Mouse (Mus musculus): ENCODE results near the gene Sec16a.

Sec16a gene

DNA sequence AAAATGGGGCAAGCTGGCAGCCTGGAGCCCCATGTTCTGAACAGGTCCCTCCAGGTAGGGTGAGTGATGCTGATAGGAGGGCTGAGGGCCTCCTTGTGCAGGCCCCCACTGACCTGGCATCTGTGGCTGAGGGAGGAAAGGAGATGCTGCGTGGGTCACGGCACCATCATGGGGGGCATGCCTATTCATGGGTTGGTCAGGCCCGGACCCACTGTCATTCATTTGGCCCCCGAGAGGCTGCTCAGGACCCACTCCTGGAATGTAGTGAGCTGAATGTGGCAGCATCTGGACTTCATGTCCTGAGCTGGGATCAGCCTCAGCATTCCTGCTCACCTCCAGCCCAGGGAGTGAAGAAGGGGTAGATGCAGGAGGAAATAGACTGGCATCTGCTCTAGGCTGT is 3.8 kb downstream of the Sec16a start:
- no peak for DNase-seq (ENCODE audit: low spot score in 2 of 2)

DNA sequence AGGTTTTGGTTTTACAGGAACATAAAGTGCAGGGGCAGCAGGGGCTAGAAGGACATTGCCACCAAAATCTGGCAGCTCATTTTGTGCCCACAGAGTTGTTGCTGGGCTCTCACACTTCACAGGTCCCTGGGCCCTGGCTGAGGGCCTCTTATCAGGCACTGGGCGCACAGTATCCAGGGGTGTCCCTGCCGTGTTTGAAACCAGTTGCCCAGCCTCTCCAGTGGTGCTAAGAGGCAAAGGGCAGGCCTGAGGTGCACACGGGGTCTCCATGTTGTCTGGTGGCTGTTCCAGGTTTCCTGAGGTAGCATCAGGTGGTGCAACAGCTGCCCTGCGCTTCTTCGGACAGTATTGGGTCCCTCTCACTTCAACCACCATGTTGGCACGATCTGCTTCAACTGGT is 5.3 kb downstream of the Sec16a start:
- no peak for DNase-seq (ENCODE audit: low spot score in 2 of 2)

DNA sequence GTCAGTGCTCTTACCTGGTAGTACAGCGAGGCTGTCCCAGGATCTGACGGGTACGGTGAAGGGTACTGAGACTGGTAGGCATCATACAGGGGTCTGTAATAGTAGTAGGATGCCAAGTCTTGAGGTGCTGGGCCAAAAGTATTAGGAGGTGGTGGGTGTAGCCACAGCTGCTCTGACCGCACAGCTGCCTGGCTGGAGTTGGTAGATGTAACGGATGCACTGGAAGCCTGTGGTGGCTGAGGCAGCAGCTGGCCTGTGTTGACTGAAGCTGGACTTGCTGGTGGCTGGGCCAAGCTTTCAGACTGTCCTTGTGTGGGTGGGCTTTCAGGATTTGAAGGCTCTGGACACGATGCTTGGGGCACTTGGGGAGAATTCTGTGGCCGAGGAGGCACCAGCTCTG is 6.6 kb downstream of the Sec16a start:
- no peak for DNase-seq (ENCODE audit: low spot score in 2 of 2)

DNA sequence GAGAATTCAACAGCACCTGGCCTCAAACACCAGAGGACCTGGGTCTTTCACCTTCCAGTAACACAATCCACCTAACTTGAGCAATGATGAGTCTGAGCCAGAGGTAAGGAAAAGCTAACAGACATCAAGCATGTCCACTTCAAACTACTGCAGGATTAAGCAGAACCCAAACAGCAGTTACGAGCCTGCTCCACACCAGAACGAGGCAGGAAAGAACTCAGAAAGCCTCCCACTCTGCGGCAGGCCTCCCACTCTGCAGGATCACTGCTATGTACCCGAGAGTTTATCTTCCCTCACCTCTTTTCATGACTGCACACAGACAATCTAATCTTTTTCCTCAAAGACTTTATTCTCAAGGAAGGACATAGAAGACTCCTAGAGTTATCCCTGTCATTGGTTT is 7.8 kb downstream of the Sec16a start:
- peak in 1 of 2 experiments; percentile 37 for DNase-seq (ENCODE audit: low spot score in 2 of 2)

DNA sequence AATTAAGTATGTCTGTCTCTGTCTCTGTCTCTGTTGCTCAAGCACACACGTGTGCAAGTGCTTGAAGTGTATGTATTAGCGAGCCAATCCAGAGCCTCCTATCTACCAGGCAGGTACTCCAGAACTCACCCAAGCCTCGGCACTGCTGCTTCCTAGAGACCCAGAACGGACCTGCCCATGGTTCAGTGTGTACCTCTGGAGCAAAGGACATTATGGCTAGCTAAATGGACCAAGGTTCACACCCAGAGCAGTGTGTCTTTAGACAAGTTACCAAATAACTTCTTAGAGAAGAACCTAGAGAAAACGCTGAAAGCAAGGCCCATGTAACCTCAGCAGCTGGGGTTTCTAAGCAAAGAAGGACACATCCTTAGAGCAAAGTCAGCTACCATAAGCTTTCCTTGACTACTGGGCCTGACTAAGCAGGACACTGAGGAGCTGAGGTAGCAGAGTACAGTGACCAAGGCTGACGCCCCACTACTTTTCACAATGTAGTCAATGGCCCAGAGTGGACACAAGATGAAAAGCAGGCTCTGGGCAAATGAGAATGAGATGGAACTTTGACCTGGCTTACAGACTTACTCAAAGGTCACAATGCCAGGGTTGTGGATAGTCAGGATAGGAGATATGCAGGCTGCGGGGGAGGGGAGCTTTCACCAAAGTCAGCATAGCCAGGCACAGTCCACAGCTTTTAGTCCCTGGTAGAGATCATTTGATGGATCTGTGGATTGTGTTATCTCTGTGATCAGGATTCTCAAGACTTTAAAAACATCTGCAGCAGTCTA is 10.0 kb downstream of the Sec16a start:
- no peak for DNase-seq (ENCODE audit: low spot score in 2 of 2)

DNA sequence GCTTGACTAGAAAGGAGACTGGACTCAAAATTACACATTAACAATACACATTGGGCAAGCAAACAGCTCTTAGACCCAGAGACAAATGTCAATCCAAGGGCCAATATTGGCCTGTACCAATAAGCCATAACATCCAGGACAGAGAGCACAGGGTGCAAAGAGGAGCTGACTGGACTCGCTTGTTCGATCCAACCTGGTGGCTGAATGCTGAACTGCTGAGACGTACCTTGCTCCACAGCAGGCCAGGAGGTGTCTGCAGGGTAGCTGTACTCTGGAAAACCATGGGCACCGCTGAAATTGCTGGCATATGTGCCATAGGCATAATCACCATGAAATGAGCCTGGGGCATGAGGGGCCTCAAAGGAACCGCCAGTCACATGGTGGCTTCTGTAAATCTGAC is 15.2 kb downstream of the Sec16a start:
- DNase-seq (ENCODE audit: low spot score in 2 of 2), result no peak

DNA sequence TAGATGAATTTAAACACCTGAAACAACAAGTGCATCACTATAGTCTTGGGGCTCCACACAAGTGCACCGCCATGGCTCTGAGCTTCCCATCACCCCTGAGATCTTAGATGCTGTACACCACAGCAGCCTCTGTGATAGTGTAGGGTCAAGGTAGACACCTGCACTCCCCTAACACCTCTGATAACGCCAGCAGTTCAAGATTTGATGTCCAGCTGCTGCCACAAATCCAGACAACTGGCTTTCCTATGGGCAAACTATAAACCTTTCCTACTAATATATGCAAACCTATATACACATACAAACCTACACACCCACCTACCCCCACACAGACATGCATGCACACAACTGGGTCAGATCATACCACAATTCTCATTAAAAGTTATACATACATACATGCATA is 20.5 kb downstream of the Sec16a start:
- DNase-seq (ENCODE audit: low spot score in 2 of 2), result no peak

DNA sequence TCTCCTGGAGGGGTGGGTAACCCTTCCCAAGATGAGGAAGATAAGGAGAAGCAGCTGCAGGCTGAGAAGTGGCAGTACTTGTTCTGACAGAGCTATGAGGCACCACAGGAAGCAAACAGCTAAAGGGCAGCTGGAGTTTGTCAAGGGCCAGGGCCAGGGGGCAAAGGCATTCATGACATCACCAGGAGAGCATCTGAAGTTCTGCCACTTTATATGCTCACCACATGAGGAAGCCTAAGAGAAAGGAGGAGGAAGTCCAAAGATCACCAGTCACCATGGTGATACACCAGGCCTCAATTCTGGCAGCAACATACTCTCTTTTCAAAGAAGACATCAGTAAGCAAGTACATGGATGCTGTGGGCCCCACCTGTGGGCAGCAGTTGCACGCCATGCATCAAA is 21.9 kb downstream of the Sec16a start:
- no peak for DNase-seq (ENCODE audit: low spot score in 2 of 2)

DNA sequence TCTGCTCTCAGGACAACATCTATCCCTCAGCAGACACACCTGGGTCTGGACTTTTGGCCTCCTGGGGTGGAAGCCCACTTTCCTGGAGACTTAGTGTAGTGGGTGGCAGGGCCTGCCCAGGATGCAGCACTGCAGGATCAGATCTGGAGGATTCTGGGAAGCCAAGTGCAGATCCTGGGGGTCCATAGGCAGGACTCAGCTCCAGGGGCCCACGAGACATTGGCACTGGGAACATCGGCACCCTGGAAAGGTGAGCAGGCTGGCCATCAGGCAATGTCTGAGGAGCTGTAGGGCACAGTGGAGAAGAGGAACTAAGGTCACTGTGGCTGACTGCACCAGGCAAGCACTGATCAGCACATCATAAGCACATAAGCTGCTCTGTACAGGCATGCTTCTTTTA is 23.0 kb downstream of the Sec16a start:
- DNase-seq (ENCODE audit: low spot score in 2 of 2), result no peak

DNA sequence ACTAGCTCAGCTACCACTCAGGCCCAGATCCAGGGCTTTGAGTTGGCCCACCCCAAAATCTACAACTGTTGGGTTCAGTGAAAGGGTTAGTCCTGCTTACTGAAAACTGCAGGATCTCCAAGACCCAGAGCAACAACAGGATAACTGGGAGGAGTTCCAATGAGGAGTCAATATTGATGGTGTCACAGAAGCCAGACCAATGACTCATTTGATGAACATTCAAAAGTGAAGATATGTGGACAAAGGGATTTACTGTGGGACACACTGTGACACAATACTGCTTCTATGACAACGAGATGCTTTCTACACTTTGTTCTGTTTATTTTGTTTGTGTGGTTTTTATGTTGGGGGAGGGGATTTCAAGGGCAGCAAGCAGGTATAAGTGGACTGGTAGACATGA is 26.9 kb downstream of the Sec16a start:
- no peak for DNase-seq (ENCODE audit: low spot score in 2 of 2)

DNA sequence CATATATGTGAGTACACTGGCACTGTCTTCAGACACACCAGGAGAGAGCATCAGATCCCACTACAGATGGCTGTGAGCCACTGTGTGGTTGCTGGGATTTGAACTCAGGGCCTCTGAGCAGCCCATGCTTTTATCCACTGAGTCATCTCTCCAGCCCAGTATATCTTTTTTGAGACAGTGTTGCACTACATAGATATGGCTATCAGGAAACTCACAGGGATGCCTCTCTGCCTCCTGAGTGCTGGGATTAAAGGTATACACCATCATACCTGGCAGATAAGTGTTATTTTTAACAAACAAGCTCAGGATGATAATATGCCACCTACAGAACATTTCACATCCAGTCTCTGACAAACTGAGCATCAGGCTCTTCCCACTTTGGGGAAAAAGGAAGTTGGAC is 27.9 kb downstream of the Sec16a start:
- no peak for DNase-seq (ENCODE audit: low spot score in 2 of 2)

DNA sequence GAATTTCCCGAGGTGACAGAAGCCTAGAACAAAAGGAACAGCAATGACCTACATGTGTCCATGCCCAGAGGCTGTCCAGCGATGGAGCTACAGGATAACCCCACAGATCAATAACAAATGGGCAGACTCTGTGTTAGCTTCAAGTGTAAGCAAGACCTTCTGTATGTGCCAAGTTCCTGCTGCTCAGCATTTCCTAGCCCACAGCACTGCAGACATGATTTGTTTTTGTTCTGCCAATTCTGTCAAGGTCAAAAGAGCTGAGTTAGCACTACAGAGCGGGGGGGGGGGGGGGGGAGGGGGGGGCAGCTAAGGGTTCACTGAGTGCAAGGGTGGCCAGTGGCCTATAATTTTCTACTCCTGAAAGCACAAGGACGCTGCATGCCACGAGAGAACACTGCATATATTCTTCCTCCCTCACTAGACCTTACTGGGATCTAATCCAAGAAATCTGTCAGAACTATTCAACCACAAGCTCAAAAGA is 34.0 kb downstream of the Sec16a start:
- no peak for DNase-seq (ENCODE audit: low spot score in 2 of 2)

DNA sequence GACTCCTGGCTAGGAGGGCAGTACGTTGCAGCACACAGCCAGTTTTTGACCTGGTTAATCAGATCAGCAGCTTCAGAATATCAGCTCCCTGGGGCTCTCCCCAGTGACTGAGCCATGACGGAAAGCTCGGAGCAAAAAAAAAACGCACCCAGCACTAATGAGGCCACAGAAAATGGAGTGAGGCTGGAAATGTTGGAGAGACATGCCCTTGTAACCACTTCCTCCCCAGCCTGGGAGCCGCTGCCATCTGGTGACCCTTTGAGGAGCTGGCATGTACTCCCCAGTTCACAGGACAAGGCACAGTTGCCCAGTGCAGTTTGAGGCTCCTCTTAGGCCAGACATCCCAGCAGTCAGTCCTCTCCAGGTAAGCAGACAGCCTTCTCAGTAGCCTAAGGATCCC is 34.9 kb downstream of the Sec16a start:
- no peak for DNase-seq (ENCODE audit: low spot score in 2 of 2)

DNA sequence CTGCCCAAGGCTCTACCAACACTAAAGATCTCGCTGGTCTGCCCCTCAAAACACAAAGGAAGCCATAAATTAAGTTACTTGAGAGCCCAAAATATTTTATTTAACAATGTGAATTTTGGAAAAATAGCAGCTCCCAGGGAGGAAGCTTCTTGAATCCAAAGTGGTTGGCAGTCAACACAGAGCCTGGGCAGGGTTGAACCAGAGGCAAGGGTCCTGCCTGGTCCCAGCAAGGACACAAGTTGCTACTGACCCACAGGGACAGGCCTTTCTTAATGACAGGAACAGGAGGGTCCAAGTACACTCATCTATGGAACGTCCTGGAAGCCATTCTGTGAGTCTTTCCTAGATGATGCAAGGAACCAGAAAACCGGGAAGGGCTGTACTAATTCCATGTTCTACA is 35.7 kb downstream of the Sec16a start:
- DNase-seq (ENCODE audit: low spot score in 2 of 2), result no peak

DNA sequence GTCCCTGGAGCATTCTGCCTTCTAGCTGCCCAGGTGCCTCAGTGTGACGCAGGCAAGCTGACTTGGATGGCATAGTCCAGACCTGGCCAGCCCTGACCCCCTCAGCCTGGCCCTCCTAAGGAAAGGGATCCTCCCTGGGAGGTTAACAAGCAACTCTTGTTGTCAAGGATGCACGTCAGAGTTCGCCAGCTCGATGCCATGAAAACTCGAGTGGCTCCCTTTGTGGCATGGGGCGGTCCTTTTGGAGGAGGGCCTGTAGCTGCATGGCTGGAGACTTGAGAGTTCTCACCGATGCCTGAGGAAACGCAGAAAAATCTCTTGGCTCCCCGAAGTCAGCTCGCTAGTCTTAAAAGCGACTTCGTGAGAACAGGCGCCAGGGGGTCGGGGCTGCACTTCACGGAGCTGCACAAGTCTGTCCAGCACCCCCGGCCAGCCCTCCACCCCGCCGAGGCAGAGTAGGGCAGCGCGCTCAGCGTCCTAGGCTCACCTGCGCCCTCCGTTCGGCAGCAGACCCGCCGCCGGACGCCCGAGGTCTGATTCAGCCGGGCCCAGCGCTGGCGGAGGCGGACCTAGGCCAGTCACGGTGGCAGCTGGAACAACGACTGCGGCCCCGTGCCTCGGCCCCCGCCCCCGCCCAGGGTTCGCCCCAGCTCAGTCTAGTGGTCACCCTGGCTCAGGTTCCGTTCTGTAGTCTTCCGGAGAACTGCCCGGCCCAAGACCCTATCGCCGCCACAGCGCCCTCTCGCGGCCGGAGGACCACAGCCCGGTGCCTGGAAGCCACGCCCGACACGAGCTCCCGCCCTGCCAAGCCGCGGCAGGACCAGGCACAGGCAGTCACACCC is 36.3 kb downstream of the Sec16a start, which contains the start of gene Inpp5e:
Gene Inpp5e (minus strand): TSS at position 689 of the 842 bp plus-strand sequence.
- DNase-seq (ENCODE audit: low spot score in 2 of 2), result peak; percentile 81 to 96

DNA sequence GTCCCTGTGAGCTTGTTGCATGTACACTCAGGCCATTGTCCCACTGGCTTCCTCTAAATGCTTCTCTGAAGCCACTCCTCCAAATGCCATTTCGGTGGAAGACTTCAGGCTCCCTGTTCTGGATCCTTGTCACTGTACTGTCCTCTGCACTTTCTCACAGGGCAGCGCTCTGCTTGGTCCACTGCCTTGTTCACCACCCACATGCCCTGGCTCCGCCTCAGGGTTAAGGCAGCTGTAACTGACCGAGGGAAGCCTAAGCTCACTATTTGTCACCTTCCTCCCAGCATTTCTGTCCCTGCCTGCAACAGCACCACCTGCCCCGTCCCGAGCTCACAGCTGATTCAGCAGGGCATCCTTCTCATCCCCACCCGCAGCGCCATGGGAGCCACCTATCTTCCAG is 41.7 kb downstream of the Sec16a start:
- DNase-seq (ENCODE audit: low spot score in 2 of 2), result no peak

DNA sequence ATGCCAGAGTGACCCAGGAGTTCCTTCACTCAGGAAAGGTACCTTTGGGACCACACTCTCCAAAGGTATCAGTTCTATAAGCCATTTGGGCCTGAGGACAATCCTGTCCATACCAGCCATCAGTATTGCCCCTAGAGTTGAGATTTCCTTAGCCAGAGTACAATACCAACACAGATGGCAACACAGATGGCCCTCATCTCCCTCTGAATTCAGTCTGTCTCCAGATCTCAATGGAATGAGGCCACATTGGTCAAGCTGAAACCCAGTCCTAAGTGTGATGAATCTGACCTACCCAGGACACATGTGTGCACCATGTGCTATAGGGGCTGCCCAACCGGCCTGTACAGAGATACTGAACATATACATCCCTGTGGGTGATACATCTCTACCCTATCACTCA is 42.8 kb downstream of the Sec16a start:
- DNase-seq (ENCODE audit: low spot score in 2 of 2), result no peak

DNA sequence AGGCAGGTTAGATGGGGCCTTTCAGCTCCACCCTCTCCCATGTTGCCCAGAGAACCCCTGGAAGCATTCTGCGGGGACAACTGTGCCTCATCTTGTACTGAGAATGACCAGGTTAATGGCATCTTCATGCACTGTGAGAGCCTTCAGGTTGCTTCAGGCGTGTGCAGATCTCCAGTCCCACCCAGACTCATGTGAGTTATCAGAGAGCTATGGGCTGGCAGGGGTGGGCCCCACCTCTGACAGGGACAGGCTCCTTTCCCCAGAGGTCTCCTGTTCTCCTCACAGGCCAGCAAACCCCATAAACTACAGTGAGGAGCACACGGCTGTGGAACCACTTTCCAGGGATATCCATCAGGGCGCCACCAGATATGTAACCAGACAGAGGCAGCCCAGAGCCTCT is 44.0 kb downstream of the Sec16a start:
- DNase-seq (ENCODE audit: low spot score in 2 of 2), result no peak

DNA sequence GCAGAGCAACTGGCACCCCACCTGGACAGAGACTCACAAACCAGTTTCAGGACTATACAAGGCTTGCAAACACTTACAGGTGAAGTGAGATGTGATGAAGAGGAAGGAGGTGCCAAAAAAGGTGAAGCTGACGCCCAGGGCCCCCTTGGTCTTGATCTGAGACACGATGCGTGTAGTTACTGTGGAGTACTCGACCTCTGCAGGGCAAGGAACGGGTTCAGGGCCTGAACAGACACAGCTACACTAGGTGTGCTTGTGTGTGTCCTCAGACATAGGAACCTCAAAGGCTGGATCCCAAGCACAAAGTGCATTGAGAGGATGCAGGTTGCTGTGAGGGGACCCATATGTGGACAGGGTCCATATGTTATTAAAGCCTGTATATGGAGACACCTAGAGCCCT is 44.7 kb downstream of the Sec16a start:
- no peak for DNase-seq (ENCODE audit: low spot score in 2 of 2)

DNA sequence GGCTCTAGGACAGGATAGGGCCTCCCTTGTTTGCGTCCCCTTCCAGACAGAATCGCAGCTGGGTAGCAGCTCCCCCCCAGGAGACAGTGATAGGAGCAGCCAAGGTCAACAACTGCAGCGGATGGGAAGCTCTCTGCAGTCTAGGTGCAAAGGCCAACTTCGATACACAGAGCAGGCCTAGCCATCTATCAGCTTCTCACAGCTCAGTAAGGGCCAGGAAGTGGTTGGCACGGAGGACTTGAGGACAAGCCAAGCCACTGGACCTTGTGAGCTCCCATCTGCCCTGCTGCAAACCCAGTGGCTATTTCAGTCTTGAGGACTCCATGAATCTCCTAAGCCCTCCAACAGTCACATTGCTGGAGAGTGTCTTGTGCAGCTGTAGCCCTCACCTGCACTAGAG is 45.4 kb downstream of the Sec16a start:
- no peak for DNase-seq (ENCODE audit: low spot score in 2 of 2)

DNA sequence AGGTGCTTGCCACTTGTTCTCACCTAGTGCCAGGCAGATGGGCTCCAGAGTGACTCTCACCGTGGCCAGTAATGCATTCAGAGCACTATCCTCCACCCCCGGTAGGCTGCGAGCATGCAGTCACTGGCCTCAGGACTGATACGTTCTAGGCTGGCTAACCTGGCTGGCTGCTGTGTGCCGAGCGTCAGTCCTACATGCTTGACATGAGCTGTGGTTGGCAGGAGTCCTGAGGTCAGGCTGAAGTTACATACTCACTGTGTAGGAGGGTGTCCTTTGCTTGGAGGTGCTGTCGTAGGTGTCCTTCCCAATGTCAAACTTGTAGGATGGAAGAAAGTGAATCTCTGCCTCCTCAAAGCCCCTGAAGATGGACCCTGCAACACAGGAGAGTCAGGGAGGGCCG is 46.0 kb downstream of the Sec16a start:
- DNase-seq (ENCODE audit: low spot score in 2 of 2), result no peak

DNA sequence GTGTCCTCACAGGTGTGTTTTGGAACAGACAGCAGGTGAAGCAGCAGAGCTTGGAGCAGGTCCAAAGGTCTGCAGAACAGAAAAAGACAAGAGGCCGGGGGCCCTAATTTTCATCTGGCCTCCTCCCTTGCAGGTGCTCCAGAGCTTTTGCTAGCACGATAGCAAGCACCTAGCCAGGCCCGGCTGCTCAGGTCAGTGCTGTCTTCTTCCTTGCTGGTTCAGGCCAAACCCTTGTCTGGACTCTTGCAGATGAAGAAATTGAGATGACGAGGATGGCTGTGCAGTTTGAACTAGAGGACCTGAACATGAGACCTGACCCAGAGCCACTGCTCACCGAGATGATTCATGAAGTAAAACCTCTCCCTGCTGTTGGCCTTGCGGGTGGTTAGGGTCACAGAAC is 53.4 kb downstream of the Sec16a start:
- no peak for DNase-seq (ENCODE audit: low spot score in 2 of 2)

DNA sequence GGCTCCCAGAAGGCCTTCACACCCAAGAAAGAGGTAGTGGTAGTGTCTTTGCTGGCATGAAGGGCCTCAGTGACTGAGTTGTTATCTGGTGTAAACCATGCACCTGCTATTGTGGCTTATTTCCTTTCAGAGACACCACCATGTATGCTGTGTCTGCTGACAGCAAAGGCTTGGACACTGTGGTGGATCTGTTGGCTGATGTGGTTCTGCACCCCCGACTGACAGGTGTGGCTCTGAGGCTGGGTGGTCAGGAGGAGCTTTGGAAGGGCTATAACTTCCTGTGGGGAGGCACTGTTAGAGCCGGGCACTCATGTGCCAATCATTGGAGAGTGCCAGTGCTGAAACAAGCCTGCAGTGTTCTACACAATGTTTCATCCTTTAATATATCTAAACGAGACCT is 54.1 kb downstream of the Sec16a start:
- DNase-seq (ENCODE audit: low spot score in 2 of 2), result no peak

Measured in left cerebral cortex, adult 9 months (tissue).